Mouse (Mus musculus) megakaryocyte-erythroid progenitor cell, adult 5 weeks (primary cell): ENCODE results near the gene Antxrl. TPM values are rescaled to one million over a fixed set of nuclear protein-coding genes. Genes with fewer than 3 reads are reported as not detected.

Experiments used
- polyA plus RNA-seq: library from polyadenylated mRNA; stranded (reverse); fragments of >175 nt; gene quantifications from 2 replicates; pipeline ENCODE4 v1.2.3, GENCODE M21; 2012

Antxrl gene
- not detected in 2 replicates for polyA plus RNA-seq

GRCm38 (mm10) chr14:34052516-34052915 is at the start of gene Antxrl:
Gene Antxrl, plus strand, starts transcription at chr14:34052707.

GRCm38 (mm10) chr14:34015063-34015462 is 37.4 kb upstream of the Antxrl start, which contains the start of gene Gm30083:
Gene Gm30083, minus strand, starts transcription at chr14:34015182.

GRCm38 (mm10) chr14:34016381-34016780 is 36.1 kb upstream of the Antxrl start, which contains the start of gene Gm5460:
Gene Gm5460, plus strand, starts transcription at chr14:34016758.

GRCm38 (mm10) chr14:34085731-34086130 is 33.2 kb downstream of the Antxrl start, which contains the start of gene Anxa8:
Gene Anxa8, plus strand, starts transcription at chr14:34085981.

DNA sequence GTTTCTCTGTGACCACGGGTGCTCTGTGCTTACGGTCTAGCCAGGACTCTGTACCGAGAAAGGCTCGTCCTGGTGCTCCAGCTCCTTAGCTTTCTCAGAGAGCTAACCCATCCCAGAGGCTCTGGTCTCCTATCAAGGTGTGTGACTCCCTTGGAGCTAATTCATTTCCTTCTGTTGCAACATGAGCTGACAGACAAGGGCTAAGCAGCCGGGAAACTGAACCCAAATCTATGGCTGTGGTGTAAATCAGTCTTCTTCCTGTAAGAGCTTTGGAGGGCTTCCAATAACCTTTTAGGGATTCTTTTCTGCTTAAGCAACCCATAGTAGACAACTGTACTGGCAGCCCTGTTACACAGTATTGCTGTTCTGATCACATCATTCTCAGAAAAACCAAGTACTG is 50.1 kb downstream of the Antxrl start, which contains the start of gene A630023A22Rik:
A630023A22Rik (minus strand) TSS at position 154 of the 400 bp plus-strand sequence.

Other genes starting within 250 kb of the Antxrl start
- gene Gdf10, start 129.1 kb upstream of the Antxrl start, polyA plus RNA-seq = not detected in 2 replicates
- gene Gdf2, start 111.7 kb upstream of the Antxrl start, polyA plus RNA-seq = 0.03 and 0.05 TPM in 2 replicates
- not detected in 2 replicates for gene Rbp3, start 98.7 kb upstream of the Antxrl start, polyA plus RNA-seq
- not detected in 2 replicates for gene Zfp488, start 73.9 kb upstream of the Antxrl start, polyA plus RNA-seq
- not detected in 2 replicates for gene Gm30083, start 37.5 kb upstream of the Antxrl start, polyA plus RNA-seq
- gene Gm5460, start 35.9 kb upstream of the Antxrl start, polyA plus RNA-seq = not detected in 2 replicates
- gene Anxa8, start 33.3 kb downstream of the Antxrl start, polyA plus RNA-seq = not detected in 2 replicates
- not detected in 2 replicates for gene A630023A22Rik, start 50.0 kb downstream of the Antxrl start, polyA plus RNA-seq
- gene Npy4r, start 99.8 kb downstream of the Antxrl start, polyA plus RNA-seq = not detected in 2 replicates
- 0.04 and 0.74 TPM in 2 replicates for gene Gprin2, start 148.9 kb downstream of the Antxrl start, polyA plus RNA-seq
- gene Syt15, start 166.9 kb downstream of the Antxrl start, polyA plus RNA-seq = not detected in 2 replicates